Mouse (Mus musculus): Measurements from ENCODE around the gene Tns4. TPM values are rescaled to one million over a fixed set of nuclear protein-coding genes. Genes with fewer than 3 reads are reported as not detected.

Gene Tns4
- total RNA-seq, 1 experiment from 2014 or later: 0.52 TPM

Other genes starting within 250 kb of the Tns4 start
- 16.6 and 21.3 TPM in 2 replicates for gene Wipf2, start 225.7 kb downstream of the Tns4 start, total RNA-seq (2021)
- 3.5 and 5.8 TPM in 2 replicates for gene Cdc6, start 181.5 kb downstream of the Tns4 start, total RNA-seq (2021)
- 24.5 and 29.3 TPM in 2 replicates for gene Rara, start 161.5 kb downstream of the Tns4 start, total RNA-seq (2021)
- not detected in 2 replicates for gene Gjd3, start 106.3 kb downstream of the Tns4 start, total RNA-seq (2021)
- 52.0 and 70.5 TPM in 2 replicates for gene Top2a, start 65.1 kb downstream of the Tns4 start, total RNA-seq (2021)
- gene Igfbp4, start 48.1 kb downstream of the Tns4 start, total RNA-seq (2021): 112 and 219 TPM in 2 replicates
- 0.48 and 10.5 TPM in 2 replicates for gene Ccr7, start 65.8 kb upstream of the Tns4 start, total RNA-seq (2021)
- gene Smarce1, start 141.7 kb upstream of the Tns4 start, total RNA-seq (2021): 77.0 and 93.4 TPM in 2 replicates
- gene Krt222, start 154.8 kb upstream of the Tns4 start, total RNA-seq (2021): 1.3 and 2.9 TPM in 2 replicates
- not detected in 2 replicates for gene Krt24, start 196.0 kb upstream of the Tns4 start, total RNA-seq (2021)
- not detected in 2 replicates for gene Krt25, start 233.6 kb upstream of the Tns4 start, total RNA-seq (2021)
- not detected in 2 replicates for gene Krt26, start 248.7 kb upstream of the Tns4 start, total RNA-seq (2021)

Measured in adrenal gland, postnatal 14 days (tissue).